Mouse (Mus musculus) G1E-ER4 (cell line): ENCODE data around the gene Dynlrb1. TPM values are rescaled to one million over a fixed set of nuclear protein-coding genes. Genes with fewer than 3 reads are reported as not detected.

Experiments used
- GATA1 ChIP-seq: IDR thresholded peaks from one replicate; pipeline ENCODE4 v1.8.0; 2012; ENCODE audit warnings: low read length, inconsistent platforms
- polyA plus RNA-seq: library from polyadenylated mRNA; stranded (reverse); fragments of >175 nt; gene quantifications from 2 replicates; pipeline ENCODE4 v1.2.3, GENCODE M21; 2012

The Dynlrb1 gene
- polyA plus RNA-seq, 1 experiment, result 22.0 TPM

- no peak for TF ChIP-seq GATA1
Observed at GRCm38 (mm10) chr2:155276195-155276594, 39.9 kb downstream of the Dynlrb1 start, which contains the start of gene Map1lc3a. Gene Map1lc3a, plus strand, starts transcription at chr2:155276297.

- no peak for TF ChIP-seq GATA1
Observed at GRCm38 (mm10) chr2:155276621-155277175, 40.4 kb downstream of the Dynlrb1 start.

- TF ChIP-seq GATA1, result no peak
Observed at GRCm38 (mm10) chr2:155277721-155278120, 41.4 kb downstream of the Dynlrb1 start.

GRCm38 (mm10) chr2:155278361-155278760 lies 42.0 kb downstream of the Dynlrb1 start:
- no peak for TF ChIP-seq GATA1

- TF ChIP-seq GATA1, result no peak
Observed at GRCm38 (mm10) chr2:155279163-155279562, 42.8 kb downstream of the Dynlrb1 start.

- TF ChIP-seq GATA1, result no peak
Observed at GRCm38 (mm10) chr2:155280116-155280515, 43.8 kb downstream of the Dynlrb1 start.

GRCm38 (mm10) chr2:155283793-155284192 lies 47.5 kb downstream of the Dynlrb1 start:
- TF ChIP-seq GATA1, result no peak

- no peak for TF ChIP-seq GATA1
Observed at GRCm38 (mm10) chr2:155284647-155285046, 48.3 kb downstream of the Dynlrb1 start.

GRCm38 (mm10) chr2:155285744-155286143 lies 49.4 kb downstream of the Dynlrb1 start:
- TF ChIP-seq GATA1, result no peak

- no peak for TF ChIP-seq GATA1
Observed at GRCm38 (mm10) chr2:155287456-155288250, 51.3 kb downstream of the Dynlrb1 start.

- TF ChIP-seq GATA1, result no peak
Observed at GRCm38 (mm10) chr2:155290066-155290465, 53.7 kb downstream of the Dynlrb1 start.

GRCm38 (mm10) chr2:155293382-155293781 lies 57.0 kb downstream of the Dynlrb1 start:
- no peak for TF ChIP-seq GATA1

- TF ChIP-seq GATA1, result no peak
Observed at GRCm38 (mm10) chr2:155293946-155294345, 57.6 kb downstream of the Dynlrb1 start.

GRCm38 (mm10) chr2:155295453-155295852 lies 59.1 kb downstream of the Dynlrb1 start:
- TF ChIP-seq GATA1, result no peak

GRCm38 (mm10) chr2:155299563-155299962 lies 63.2 kb downstream of the Dynlrb1 start:
- no peak for TF ChIP-seq GATA1

Other genes starting within 250 kb of the Dynlrb1 start
- gene Gm14226, start 218.3 kb upstream of the Dynlrb1 start, polyA plus RNA-seq, result not detected in 2 replicates
- gene Ahcy, start 162.0 kb upstream of the Dynlrb1 start, polyA plus RNA-seq, result 13.4 and 29.2 TPM in 2 replicates
- 1.7 and 3.3 TPM in 2 replicates for gene Itch, start 103.0 kb upstream of the Dynlrb1 start, polyA plus RNA-seq
- gene Map1lc3a, start 39.8 kb downstream of the Dynlrb1 start, polyA plus RNA-seq, result 11.9 and 13.8 TPM in 2 replicates
- 13.7 and 14.0 TPM in 2 replicates for gene Pigu, start 120.9 kb downstream of the Dynlrb1 start, polyA plus RNA-seq
- gene Trp53inp2, start 144.5 kb downstream of the Dynlrb1 start, polyA plus RNA-seq, result 2.4 and 3.3 TPM in 2 replicates
- 46.6 and 70.2 TPM in 2 replicates for gene Ncoa6, start 237.4 kb downstream of the Dynlrb1 start, polyA plus RNA-seq